Mouse (Mus musculus): Measurements from ENCODE around the gene Gm10037. TPM values are rescaled to one million over a fixed set of nuclear protein-coding genes. Genes with fewer than 3 reads are reported as not detected.
"Not testable (repeated sequence)": the region's sequence is repeated elsewhere in the genome, so short reads cannot be mapped to it uniquely, and the experiment has no call there.

Gene Gm10037
- total RNA-seq, 2 experiments from 2014 or later = 0.76 to 0.78 TPM

DNA sequence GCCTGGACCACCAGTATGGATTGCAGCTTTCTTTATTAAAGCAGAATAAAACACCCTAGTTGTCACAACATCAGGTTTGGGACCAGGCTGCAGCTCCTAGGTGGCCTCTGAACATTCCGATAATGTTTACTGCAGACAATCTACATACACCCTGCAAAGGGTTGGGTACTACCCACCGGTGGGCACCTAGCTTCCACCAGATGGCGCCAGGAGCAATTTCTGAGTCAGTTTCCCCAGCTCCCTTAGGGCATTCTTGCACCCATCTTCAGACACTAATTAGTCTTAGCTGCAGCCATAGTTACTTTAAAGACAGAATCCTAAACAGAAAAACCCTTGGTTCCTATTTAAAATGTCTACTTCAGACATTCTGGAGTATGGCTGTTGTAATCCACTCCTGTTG is 37.0 kb downstream of the Gm10037 start:
- intact Hi-C loops (cut with DNase I) = no loop called here
- DNase-seq = no peak

- DNase-seq; intact Hi-C loops (cut with DNase I): not testable (repeated sequence)
Measured at GRCm38 (mm10) chr13:67876049-67876698, 45.3 kb downstream of the Gm10037 start.

DNA sequence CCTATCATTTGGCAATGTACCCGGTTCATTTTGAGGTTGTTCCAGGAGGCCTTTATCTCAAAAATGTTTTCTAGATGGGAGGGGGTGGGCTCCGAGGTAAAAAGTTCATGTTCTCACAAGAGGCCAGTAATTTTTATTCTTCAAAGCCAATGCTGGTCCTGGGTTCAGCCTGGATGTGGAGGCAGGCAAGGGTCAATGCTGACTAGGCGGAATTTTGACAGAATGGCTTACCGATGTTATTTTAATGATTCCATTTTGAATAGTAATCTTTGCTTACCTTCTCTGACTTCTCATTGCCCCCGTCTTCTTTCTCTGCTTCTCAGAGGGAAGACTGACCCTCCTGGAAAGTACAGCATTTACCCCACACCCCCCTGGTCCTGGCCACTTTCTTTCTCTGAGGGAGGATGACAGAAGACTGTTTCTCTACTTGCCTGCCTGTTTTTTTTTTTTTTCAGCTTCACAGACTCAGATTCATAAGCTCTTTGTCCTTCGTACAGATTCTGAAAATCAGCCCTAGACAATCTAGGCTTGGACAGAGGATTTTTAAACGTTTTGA is 45.9 kb downstream of the Gm10037 start:
- intact Hi-C loops (cut with DNase I) = no loop called here

DNA sequence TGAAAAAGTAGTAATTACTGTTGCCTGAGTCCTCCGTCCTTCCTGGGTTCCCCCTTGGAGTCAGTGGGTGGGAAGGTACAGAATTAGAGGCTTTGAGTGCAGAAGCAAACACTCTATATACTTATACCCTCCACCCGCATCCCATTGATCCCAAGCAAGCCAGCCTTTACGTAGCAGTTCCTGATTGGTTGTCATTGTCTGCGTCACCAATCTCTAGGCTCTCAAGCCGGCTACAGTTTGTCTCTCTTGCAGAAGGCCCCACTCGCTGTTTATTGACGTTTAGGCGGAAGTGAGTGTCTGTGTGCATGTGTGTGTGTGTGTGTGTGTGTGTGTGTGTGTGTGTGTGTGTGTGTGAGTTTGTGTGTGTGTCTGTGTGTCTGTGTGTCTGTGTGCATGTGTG is 53.1 kb downstream of the Gm10037 start:
- intact Hi-C loops (cut with DNase I) = no loop called here
- DNase-seq = no peak

More for the DNA sequence above, 45.9 kb downstream of the Gm10037 start:
- DNase-seq = no peak

Other genes with a start within 250 kb of the Gm10037 start
- 1 to 10 TPM; 4.3 TPM for gene Zfp729b, start 221.4 kb upstream of the Gm10037 start, total RNA-seq (2021)
- gene Gm49345, start 193.3 kb upstream of the Gm10037 start, total RNA-seq (2021) = under 1 TPM; 0.34 to 0.38 TPM
- gene Zfp729a, start 193.3 kb upstream of the Gm10037 start, total RNA-seq (2021) = 1 to 10 TPM; 3.4 TPM
- gene Zfp738, start 144.0 kb upstream of the Gm10037 start, total RNA-seq (2021) = 1 to 10 TPM; 6.4 to 7.1 TPM
- gene Zfp65, start 101.9 kb upstream of the Gm10037 start, total RNA-seq (2021) = 1 to 10 TPM; 6.0 to 6.8 TPM
- gene Zfp85, start 75.9 kb upstream of the Gm10037 start, total RNA-seq (2021) = 1 to 10 TPM; 1.8 to 3.1 TPM
- gene Zfp493, start 51.4 kb upstream of the Gm10037 start, total RNA-seq (2021) = 1 to 10 TPM in 1 of 2 experiments, under 1 TPM in 1; 0.90 to 1.1 TPM
- 1 to 10 TPM; 1.9 to 2.2 TPM for gene Zfp273, start 17.4 kb upstream of the Gm10037 start, total RNA-seq (2021)
- not detected for gene BC048507, start 32.2 kb downstream of the Gm10037 start, total RNA-seq (2021)